Mouse (Mus musculus): Measurements from ENCODE around the gene Actl7b.
A peak's percentile ranks its signal among the peaks of the same experiment; 100 is the strongest.

Gene Actl7b

GRCm38 (mm10) chr4:56741041-56741493 is at the start of gene Actl7b:
Gene Actl7b, minus strand, starts transcription at chr4:56741443.
- no peak for DNase-seq

GRCm38 (mm10) chr4:56771065-56771464 is 29.8 kb upstream of the Actl7b start:
- DNase-seq: no peak

GRCm38 (mm10) chr4:56768913-56769312 is 27.7 kb upstream of the Actl7b start:
- DNase-seq: peak; percentile 20

GRCm38 (mm10) chr4:56767861-56768284 is 26.6 kb upstream of the Actl7b start:
- DNase-seq: peak; percentile 15

GRCm38 (mm10) chr4:56757693-56758092 is 16.4 kb upstream of the Actl7b start:
- DNase-seq: no peak

- DNase-seq: peak; percentile 47
Observed at GRCm38 (mm10) chr4:56756966-56757600, 15.8 kb upstream of the Actl7b start.

GRCm38 (mm10) chr4:56756021-56756420 is 14.8 kb upstream of the Actl7b start:
- no peak for DNase-seq

- no peak for DNase-seq
Observed at GRCm38 (mm10) chr4:56747456-56747855, 6.2 kb upstream of the Actl7b start.

- DNase-seq: no peak
Observed at GRCm38 (mm10) chr4:56746345-56746744, 5.1 kb upstream of the Actl7b start.

- DNase-seq: no peak
Observed at GRCm38 (mm10) chr4:56743363-56744195, 2.3 kb upstream of the Actl7b start, which contains the start of gene Actl7a. Gene Actl7a, plus strand, starts transcription at chr4:56743413.

- no peak for DNase-seq
Observed at GRCm38 (mm10) chr4:56742698-56743097, 1.5 kb upstream of the Actl7b start.

GRCm38 (mm10) chr4:56740611-56741010 is 632 bp downstream of the Actl7b start:
- DNase-seq: no peak

- no peak for DNase-seq
Observed at GRCm38 (mm10) chr4:56740020-56740485, 1.2 kb downstream of the Actl7b start, which contains the start of gene Gm26657. Gene Gm26657, plus strand, starts transcription at chr4:56740070.

- DNase-seq: no peak
Observed at GRCm38 (mm10) chr4:56725839-56726238, 15.4 kb downstream of the Actl7b start.

- no peak for DNase-seq
Observed at GRCm38 (mm10) chr4:56723237-56723636, 18.0 kb downstream of the Actl7b start.

GRCm38 (mm10) chr4:56722346-56722745 is 18.9 kb downstream of the Actl7b start:
- no peak for DNase-seq

- peak; percentile 51 for DNase-seq
Observed at GRCm38 (mm10) chr4:56721469-56721868, 19.8 kb downstream of the Actl7b start.

- DNase-seq: no peak
Observed at GRCm38 (mm10) chr4:56720403-56720802, 20.8 kb downstream of the Actl7b start.

GRCm38 (mm10) chr4:56719456-56719855 is 21.8 kb downstream of the Actl7b start:
- no peak for DNase-seq

- DNase-seq: no peak
Observed at GRCm38 (mm10) chr4:56718573-56719442, 22.4 kb downstream of the Actl7b start.

- DNase-seq: no peak
Observed at GRCm38 (mm10) chr4:56717932-56718331, 23.3 kb downstream of the Actl7b start.

- no peak for DNase-seq
Observed at GRCm38 (mm10) chr4:56716801-56717200, 24.4 kb downstream of the Actl7b start.

- DNase-seq: no peak
Observed at GRCm38 (mm10) chr4:56713155-56713554, 28.1 kb downstream of the Actl7b start.
